Comparison of ENCODE assay signal across 8 mouse cellular contexts in the genomic region with DNA sequence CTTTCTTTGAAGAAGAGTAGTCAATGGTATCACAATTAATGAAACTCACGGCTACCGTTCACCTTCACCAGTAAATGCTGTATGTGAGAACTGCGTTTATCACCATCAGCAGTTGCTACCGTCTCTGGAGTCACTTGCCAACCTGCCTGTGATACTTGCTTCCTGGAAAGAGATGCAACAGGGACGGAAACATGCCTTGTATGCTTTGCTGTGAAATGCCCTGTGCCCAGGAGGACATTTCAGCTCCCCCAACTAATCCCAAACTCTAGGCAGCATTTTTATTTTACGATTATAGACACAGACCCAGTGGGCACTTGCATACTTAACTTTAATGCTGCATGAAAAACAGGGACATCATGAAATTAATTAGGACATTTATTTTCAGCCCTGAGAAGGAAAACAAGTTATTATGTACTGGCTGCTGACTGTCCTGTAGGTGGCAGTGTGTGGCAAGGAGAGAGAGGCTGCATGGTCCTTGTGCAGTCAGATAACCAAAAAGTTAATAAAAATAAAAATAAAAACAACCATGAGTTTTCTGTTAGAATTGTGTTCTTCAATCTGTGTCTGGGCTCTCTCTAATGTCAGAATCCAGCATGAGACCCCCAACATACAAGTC.
DNase-seq lines count a peak whose midpoint lies in the region; ATAC-seq and TF ChIP-seq lines count a peak whose summit lies in the region.
"Had no signal": no experiment of that assay in that cellular context is flagged by ENCODE, and none has a peak within 500 bp of the region (broad histone marks: within the 10 kb centered on the region; RNA-seq: fewer than 3 reads in every experiment).

No protein-coding gene starts in this region.

- ATAC-seq in hematopoietic stem cell, adult 5-6 weeks (replicated peaks in 1 of 2; ENCODE audit: insufficient read depth in 1 of 2, low FRiP score in 2 of 2, low TSS enrichment in 1 of 2, low read depth in 1 of 2, poor library complexity in 2 of 2, severe bottlenecking in 2 of 2) = peak; percentile 54 to 84; a peak in 2 of 4 replicates
- ATAC-seq in midbrain, embryonic 13.5 days = peak; percentile 76

- H3K4me2 ChIP-seq in midbrain, embryonic 13.5 days (replicated peaks) = no peak overlapping the region
- H3K4me2 ChIP-seq: heart, embryonic 15.5 days had no signal

- H3K36me3 ChIP-seq in ES-Bruce4 (ENCODE audit: control insufficient read depth, insufficient read depth, low read length, poor library complexity, severe bottlenecking) = no peaks in the 10 kb centered on the region
- H3K36me3 ChIP-seq in midbrain, embryonic 13.5 days = no peaks in the 10 kb centered on the region
- H3K36me3 ChIP-seq: heart, embryonic 15.5 days had no signal

- TF ChIP-seq POLR2A in ES-Bruce4 (IDR thresholded peaks at IDR 0.05; ENCODE audit: insufficient read depth, low read length) = no peak

- no peak overlapping the region for H3K27ac ChIP-seq in ES-Bruce4 (ENCODE audit: insufficient read depth, low read length)
- H3K27ac ChIP-seq in midbrain, embryonic 13.5 days = no peak overlapping the region
- H3K27ac ChIP-seq: heart, embryonic 15.5 days had no signal

- H3K4me3 ChIP-seq in ES-Bruce4 (ENCODE audit: low read depth, low read length) = no peak overlapping the region
- no peak overlapping the region for H3K4me3 ChIP-seq in midbrain, embryonic 13.5 days (replicated peaks)
- H3K4me3 ChIP-seq: heart, embryonic 15.5 days had no signal

- H3K9ac ChIP-seq in ES-Bruce4 (ENCODE audit: low read depth, poor library complexity, severe bottlenecking) = no peak overlapping the region
- H3K9ac ChIP-seq in midbrain, embryonic 13.5 days (replicated peaks) = no peak overlapping the region
- H3K9ac ChIP-seq: heart, embryonic 15.5 days had no signal

- TF ChIP-seq EP300 in ES-Bruce4 (IDR thresholded peaks at IDR 0.05; ENCODE audit: insufficient read depth, low read depth, low read length) = no peak

- WGBS in midbrain, embryonic 13.5 days = 68% methylated on average over 6 of the region's 6 CpGs

- peak; percentile 64 for TF ChIP-seq CTCF in ES-Bruce4 (IDR thresholded peaks at IDR 0.05; ENCODE audit: low read depth, low read length)

- H3K27me3 ChIP-seq in ES-Bruce4 (ENCODE audit: control insufficient read depth, insufficient read depth, low read length, poor library complexity, severe bottlenecking) = no peaks in the 10 kb centered on the region
- no peaks in the 10 kb centered on the region for H3K27me3 ChIP-seq in midbrain, embryonic 13.5 days
- H3K27me3 ChIP-seq: heart, embryonic 15.5 days had no signal

- H3K4me1 ChIP-seq in ES-Bruce4 (ENCODE audit: control insufficient read depth, insufficient read depth, low read length) = no peaks in the 10 kb centered on the region
- H3K4me1 ChIP-seq in midbrain, embryonic 13.5 days (replicated peaks) = peaks cover 11% of the 10 kb centered on the region
- H3K4me1 ChIP-seq: heart, embryonic 15.5 days had no signal

- no peaks in the 10 kb centered on the region for H3K9me3 ChIP-seq in ES-Bruce4 (replicated peaks; ENCODE audit: control insufficient read depth, insufficient read depth, low read length, poor library complexity, severe bottlenecking)
- H3K9me3 ChIP-seq in midbrain, embryonic 13.5 days = no peaks in the 10 kb centered on the region
- H3K9me3 ChIP-seq: heart, embryonic 15.5 days had no signal

- peak; percentile 54 for DNase-seq in R1 (ENCODE audit: low read depth, low spot score)
- peak; percentile 35 to 54 for DNase-seq in cerebellum, postnatal 4 days (ENCODE audit: low spot score in 2 of 2)
- peak; percentile 70 to 79 for DNase-seq in layer of hippocampus, postnatal 10 days (ENCODE audit: low spot score in 2 of 2)
- DNase-seq in thymus, postnatal 25 days = no peak
